Mouse (Mus musculus): Measurements from ENCODE around the gene Ccnb1. TPM values are rescaled to one million over a fixed set of nuclear protein-coding genes. Genes with fewer than 3 reads are reported as not detected.

Ccnb1 gene
- polyA plus RNA-seq, 1 experiment: 1.6 TPM

Other genes starting within 250 kb of the Ccnb1 start
- gene Ocln, start 233.9 kb downstream of the Ccnb1 start, polyA plus RNA-seq (2012; rRNA removed): 7.7 and 8.3 TPM in 2 replicates
- gene Marveld2, start 169.6 kb downstream of the Ccnb1 start, polyA plus RNA-seq (2012; rRNA removed): 1.2 and 1.3 TPM in 2 replicates
- 139 and 148 TPM in 2 replicates for gene Ak6, start 135.6 kb downstream of the Ccnb1 start, polyA plus RNA-seq (2012; rRNA removed)
- gene Rad17, start 135.5 kb downstream of the Ccnb1 start, polyA plus RNA-seq (2012; rRNA removed): 14.2 and 14.5 TPM in 2 replicates
- 19.4 and 21.2 TPM in 2 replicates for gene Taf9, start 135.0 kb downstream of the Ccnb1 start, polyA plus RNA-seq (2012; rRNA removed)
- gene Ccdc125, start 116.9 kb downstream of the Ccnb1 start, polyA plus RNA-seq (2012; rRNA removed): 0.67 and 0.84 TPM in 2 replicates
- gene Cdk7, start 55.6 kb downstream of the Ccnb1 start, polyA plus RNA-seq (2012; rRNA removed): 18.6 and 22.2 TPM in 2 replicates
- gene Mrps36, start 41.9 kb downstream of the Ccnb1 start, polyA plus RNA-seq (2012; rRNA removed): 79.5 and 83.3 TPM in 2 replicates
- gene Cenph, start 10.7 kb downstream of the Ccnb1 start, polyA plus RNA-seq (2012; rRNA removed): 1.7 TPM in 2 replicates
- gene Slc30a5, start 46.9 kb upstream of the Ccnb1 start, polyA plus RNA-seq (2012; rRNA removed): 42.0 and 43.4 TPM in 2 replicates

Data from frontal cortex, adult 2 months (tissue).